Mouse (Mus musculus) fat pad, adult 2 months (tissue): ENCODE data around the gene Kctd17.

Experiments used
- DNase-seq: peaks from one replicate; pipeline ENCODE4 v3.0.0-alpha.2; 2011; ENCODE audit warnings: low read depth, low spot score; ENCODE audit errors: extremely low read depth

Gene Kctd17

DNA sequence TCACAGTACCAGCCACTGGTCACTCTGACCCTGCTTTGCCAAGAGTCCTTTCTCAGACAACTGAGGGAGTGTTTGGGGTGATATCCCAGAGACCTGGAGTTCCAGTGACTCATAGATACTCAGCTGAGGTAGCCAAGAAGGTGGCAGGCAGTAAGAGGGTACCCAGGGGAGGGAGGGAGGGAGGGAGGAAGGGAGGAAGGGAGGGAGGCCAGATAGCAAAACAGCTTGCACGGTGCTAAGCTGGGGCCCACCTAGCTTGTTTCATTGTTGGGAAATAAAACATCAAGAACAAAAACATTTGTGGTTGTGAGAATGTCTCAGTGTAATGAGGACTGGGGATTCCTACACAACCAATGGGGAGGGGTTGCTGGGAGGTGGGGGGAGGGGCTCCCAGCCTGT, 14.6 kb upstream of the Kctd17 start:
- no peak for DNase-seq

DNA sequence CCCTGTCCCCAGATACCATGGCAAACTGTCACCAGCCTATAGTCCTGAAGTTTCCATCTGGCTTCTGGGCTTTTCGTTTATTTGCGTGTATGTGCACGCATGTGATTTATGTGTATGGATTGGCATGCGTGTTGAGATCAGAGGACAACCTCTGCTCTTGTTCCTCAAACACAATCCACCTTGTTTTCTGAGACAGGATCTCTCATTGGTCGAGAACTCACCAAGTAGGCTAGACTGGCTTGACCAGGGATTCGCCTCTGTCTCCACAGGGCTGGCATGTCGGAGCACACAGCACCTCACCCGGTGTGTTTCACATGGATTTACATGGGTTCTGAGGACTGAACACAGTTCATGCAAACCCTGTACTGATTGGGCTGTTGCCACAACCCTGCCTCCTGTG, 14.2 kb upstream of the Kctd17 start:
- DNase-seq, result peak; percentile 95

DNA sequence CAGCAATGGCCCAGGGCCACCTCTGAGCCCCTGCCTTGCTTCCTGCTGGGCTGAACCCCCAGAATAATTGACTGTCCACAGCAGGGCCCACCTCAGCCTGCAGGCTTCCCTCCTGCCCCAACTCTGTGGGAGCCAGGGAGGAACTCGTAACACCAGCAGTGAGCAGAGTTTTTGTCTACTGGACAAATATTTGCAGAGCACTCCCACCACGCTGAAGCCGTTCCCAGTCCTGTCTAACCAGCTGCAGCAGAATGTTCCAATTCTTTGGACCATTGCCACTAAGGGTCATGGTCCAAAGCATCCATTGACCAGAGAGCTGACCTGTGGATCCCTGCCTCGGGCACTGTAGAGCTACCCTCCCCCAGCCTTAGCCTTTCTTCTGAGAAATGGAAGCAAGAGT, 11.4 kb upstream of the Kctd17 start:
- DNase-seq, result no peak

DNA sequence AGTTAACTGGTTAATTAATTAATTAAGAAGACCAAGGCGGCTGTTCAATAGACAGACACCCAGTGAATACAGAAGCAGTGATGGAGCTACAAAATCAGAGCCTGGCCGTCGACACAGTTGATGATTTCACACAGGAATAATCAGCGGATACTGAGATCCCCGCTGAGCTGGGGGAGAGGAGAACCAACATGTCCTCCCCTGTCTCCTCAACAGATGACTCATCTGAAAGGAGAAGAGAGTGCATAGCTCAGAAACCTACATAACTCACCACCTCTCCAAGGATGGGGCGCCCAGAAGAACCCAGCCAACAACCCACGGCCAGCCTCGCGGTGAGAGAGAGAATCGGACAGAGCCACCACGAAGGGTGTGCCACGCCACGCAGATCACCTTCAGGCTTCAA, 8.0 kb upstream of the Kctd17 start:
- DNase-seq, result no peak

DNA sequence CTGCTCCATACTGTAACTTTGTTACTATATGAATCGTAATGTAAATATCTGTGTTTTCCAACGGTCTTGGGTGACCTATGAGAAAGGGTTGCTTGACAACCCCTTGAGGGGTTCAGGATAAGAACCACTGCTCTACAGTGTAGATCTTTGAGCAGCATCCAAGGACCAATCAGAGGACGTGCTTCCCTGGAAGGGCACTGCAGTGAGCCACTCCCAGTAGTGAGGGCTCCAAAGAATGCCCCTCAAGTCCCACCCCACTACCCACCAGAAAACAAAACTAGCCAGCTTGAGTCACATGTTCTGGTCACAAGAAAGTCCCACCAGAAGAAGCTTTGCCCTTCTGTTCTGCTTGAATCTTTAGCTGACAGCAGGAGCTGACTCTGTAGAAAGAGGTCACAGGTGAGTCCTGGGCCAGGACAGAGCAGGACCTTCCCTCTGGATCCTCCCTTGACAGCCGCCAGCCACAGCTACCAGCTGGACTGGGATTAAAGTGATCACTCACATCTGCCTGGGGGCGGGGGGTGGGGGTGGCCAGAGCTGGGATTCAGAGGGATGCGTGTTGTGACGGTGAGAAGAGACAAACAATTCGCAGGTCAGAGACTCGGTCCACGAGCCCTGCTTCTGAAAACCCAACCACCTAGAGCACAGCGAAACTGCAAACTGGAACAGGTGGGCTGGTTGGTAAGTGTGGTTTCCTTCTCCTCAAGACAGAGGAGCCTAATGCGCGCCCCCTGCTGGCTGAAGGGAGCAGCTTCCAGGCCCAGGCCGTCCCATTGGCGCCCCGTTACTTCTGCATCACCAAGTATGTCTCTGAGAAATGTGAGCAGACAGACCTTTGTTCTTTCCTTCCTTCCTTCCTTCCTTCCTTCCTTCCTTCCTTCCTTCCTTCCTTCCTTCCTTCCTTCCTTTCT, 6.1 kb upstream of the Kctd17 start:
- DNase-seq, result no peak

DNA sequence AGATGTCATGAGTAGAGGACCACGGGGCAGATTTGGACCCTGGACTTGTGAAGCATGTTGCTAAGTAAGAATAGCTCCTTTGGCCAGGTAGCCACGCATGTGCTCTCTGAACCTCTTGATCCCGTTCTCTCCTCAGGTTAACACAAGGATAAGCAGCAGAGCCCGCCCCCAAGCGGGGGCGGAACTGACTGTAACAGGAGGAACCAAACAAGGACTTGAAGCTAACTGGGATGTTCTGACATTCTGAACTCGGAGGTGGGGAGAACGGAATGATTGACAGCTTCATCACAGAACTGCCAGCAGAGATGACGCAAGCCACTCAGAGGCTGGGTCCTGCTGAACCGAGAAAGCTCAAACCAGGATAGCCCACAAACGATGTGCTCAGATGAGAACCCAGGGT, 3.9 kb upstream of the Kctd17 start:
- DNase-seq, result no peak

DNA sequence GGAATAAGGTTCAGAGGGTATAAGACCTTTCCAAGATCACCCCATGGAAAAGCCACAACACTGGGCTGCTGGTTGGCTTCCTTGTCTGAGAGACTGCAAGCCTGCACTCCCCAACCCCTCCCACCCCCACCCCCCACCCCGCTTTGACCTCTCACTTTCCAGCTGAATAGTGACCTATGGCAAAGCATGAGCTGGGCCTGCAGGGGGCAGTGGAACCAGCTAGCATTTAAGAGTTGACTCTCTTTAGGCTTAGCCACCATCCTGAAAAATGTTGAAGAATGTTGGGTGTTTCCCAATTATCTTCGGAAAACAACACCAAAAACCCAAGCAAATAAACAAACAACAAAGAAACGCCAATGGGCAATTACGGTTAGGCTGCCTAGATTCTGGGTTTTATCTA, 3.1 kb upstream of the Kctd17 start:
- no peak for DNase-seq

DNA sequence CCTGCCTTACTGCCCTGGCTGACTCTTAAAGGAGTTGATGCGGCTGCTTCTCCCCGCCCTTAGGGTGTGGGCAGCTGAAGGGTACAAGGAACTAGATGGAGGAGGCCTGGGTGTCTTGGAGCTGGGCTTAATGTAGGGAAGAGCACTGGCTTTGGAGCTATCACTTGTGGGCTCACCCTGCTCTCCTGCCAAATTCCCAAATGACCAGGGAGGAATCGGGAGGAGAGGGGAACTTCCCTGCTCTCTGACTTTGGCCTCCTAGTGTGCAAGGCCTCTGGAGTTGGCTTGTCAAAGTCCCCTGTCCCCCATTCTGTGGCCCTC, 735 bp downstream of the Kctd17 start:
- no peak for DNase-seq

DNA sequence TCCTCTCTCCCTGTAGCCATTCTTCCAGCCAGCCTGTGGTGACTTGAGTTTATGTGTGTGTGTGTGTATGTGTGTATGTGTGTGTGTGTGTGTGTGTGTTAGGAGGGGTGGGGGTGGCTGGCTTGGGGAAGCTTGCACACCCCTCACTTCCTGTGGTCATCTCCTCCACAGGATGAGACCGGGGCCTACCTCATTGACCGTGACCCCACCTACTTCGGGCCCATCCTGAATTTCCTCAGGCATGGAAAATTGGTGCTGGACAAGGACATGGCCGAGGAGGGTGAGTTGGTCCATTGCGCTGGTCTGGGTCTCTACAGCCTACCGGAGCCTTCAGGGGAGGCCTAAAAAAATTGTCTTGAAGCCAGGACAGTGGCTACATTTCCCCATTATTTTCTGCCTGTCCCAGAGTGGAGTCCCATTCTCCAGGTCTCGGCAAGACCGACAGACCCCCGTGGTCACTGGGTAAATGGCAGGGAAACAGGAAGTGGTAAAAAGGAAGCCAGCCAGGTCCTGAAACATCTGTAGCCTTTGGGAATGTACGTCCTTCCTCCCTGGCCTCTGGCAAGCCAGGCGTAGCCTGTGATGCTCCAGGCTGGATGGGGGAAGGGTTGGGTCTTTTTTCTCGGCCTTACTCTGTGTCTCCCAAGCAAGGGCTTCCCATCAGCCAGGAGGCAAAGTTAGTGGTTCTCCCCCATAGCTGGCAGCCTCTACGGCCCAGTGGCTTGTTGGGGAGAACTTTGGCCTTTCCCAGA, 1.7 kb downstream of the Kctd17 start:
- no peak for DNase-seq

DNA sequence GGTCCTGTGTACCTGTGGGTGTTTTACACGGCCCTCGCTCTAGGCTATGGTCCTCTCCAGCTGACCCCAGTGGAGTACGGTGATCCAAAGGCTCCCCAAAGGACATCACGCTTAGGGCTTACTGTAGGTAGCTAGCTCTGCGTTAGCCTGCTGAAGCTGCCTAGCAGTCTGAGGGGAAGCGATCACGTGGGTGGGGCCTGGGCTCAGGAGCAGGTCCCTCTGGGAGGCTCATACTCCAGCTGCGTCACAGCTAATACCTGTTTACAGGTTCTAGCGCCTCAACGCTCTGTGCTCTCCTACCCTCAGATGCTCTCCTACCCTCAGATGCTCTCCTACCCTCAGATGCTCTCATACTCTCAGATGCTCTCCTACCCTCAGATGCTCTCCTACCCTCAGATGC, 2.5 kb downstream of the Kctd17 start:
- DNase-seq, result no peak

DNA sequence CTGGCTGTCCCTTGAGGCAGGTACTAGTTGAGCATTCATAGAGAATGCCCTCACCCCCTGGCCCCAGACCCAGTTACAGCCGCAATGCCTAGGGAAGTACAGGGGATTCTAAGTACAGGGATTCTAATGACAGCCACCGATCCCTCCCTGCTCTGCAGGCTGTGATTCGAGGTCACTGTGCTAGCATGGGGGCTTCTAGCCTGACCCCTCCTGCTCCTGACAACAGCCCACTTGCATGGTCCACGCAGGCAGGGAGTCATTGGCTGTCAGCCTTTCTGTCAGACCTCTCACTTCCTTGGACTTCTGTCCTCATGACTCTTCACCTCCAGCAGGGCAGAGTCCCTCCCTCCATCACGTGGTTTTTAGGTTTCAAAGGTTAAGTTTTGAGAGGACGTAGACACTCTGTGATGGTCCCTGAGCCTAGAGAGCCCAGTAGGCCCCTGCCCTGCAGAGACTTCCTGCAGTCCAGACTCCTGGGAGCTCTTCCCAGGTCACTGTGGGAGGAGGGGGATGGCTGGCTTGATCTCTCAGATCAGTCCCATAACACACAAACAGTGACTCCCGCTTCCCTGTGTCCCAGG, 3.3 kb downstream of the Kctd17 start:
- no peak for DNase-seq

DNA sequence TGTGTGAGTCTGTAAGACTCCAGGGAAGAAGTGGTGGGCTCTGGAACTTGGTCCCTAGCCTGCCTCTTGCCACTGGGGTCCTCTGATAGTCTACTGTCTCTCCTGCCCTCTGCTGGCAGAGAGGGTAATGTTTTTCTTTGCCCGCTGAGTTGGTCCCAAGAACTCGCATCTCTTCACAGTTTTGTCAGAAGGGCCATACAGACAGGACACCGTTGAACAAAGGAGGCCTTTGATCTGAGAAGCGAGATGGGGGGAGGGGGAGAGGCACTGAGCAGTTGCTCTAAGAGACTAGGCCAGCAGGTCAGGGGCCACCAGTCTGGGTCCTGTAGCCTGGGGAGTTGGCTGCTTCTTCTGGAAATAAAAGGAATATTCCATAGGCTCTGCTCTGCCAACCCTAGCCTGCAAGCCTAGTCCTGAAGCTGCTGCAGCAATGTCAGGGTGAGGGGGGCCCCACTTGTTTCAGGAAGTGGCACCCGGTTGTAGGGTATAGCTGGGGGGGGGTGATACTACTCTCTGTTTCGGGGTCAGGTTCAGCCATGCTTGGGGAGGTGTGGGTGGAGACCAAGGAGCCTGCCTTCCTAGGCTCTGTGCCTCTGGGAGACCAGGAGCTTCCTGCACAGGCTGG, 6.6 kb downstream of the Kctd17 start:
- no peak for DNase-seq

DNA sequence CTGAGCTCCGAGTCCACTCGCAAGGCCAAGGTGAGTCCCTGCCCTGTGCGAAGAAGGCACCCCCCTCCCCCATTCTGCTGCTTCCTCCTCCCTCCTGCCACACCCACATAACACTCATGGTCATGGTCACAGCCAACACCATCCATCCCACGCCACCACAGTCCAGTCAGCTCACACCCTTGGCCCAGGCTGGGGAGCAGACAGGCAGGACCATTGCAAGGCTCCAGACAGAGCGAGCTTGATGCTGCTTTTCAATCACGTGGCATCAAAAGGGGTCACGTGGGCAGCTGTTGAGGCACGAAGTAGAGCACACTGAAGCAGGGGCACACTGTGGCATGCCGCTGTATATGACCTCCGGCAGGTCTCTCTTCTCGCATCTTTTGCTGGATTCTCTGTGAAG, 7.3 kb downstream of the Kctd17 start:
- no peak for DNase-seq

DNA sequence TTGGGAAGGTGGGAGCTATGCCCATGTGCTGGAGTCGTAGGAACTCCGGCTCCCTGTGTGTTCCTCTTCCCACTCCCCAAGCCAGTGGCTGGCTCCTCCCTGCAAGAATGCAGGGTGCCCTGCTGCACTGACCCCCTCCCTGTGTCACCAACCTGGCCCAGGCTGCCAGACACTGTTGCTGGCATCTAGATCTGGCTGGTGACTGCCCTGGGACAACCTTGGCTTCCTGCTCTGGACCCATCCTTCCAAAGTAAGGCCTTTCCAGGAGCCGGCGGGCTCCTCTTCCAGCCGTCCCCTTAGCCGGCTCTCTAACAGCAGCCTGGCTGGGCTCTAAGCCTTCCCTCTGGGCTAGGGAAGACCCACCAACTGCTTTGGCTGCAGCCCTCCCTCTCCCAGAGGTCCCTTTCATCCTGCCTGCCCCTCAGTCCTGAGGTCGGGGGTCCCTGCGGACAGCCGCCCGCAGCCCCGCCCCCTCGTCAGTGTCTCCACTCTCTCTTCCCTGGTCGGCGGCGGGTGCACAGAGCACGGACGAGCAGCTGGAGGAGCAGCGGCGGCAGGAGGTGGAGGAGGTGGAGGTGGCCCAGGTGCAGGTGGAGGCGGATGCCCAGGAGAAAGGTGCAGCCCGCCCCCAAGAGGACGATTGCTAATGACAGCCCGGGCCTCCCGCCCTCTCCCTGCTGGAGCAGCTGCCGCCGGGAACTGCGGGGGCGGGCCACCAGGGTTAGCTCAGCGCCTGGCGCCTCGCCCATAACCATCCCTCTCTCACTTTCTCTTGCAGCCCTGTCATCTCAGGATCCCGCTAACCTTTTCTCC, 8.2 kb downstream of the Kctd17 start:
- DNase-seq, result no peak

DNA sequence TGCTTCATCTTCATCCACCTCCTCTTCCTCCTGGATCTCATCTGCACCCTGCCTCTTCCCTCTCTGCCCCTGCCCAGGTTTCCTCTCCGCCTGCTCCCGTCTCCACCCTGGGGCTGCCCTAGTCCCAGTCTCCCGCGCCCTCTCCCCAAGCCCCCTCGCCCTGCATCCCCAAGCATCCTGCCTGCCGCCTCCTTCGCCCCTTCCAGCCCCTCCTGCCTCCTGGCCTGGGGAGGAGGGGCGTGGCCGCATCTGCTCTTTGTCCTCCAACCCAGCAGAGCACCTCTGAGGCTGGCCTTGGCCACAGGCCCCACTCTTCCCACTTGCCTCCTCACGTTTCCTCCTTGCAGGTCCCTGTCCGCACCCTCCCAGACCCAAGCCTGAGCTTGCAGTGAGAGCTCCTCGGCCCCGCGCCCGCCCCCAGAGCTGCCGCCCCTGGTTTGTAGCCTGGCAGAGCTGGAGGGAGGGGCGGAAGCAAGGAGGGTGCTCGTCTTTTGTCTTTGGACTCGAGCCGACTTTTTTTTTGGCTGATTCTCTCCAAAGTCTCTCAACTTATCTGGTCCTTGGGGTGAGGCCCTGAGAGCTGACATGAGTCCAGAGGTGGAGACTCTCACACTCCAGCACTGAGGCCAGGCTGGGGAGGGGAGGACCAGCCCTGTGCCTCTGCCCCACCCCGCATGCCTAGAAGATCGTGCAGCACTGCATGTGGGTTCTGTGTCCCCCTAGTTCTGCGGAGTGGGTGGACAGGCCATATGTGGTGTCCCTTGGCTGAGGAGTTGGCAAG, 9.1 kb downstream of the Kctd17 start:
- no peak for DNase-seq

DNA sequence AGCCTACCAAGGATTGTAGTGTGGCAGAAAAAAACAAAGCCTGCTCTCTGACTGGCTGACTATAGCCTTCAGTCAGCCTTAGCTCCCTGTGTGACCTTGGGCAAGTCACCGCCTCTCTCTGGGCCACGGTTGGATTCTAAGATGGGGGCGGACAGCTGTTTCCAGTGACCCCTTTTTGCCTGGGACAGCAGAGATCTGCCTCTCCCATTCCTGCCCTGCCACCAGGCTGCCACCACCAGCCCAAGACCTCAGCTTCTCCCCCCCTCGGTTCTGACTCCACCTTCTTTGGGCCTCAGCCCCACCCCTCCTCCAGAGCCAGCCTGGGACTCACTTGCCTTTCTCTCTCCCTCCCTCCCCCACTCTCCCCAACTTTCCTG, 9.6 kb downstream of the Kctd17 start:
- no peak for DNase-seq

DNA sequence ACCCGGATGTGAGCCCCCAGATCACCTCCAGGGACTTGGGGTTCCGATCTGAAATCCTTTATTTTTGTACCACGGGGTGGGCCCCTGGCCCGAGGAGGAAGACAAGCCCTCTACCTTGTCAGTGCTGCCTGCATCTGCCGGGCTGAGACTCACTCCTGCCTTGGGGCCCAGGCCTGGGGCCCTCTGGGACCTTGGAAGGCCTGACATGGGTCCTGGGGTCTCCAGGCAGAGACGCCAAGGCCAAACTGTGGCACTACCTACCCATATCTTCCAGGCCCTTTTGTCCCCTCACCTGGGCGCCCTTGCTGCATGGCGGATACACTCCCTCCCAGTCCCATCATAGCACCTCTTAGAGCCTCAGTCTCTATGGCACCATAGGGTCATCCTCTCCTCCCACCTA, 10.1 kb downstream of the Kctd17 start:
- no peak for DNase-seq

DNA sequence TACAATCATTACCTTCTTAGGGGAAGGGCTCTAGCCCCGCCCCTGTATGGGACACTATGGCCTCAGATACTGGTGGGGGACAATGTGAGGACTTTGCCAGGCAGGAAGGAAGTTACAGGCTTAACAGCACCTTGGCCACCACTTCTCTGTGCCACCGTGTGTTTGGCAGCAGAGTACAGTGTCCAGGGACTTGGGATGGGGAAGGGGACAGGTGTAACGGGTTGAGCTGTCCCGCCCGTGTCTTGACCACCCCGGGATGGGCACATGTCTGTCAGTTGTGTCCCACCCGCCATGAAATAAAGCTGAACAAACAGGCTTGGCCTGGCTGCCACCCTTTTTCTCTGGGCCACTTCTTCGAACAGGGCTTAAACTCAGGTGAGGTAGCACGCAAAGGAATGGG, 10.6 kb downstream of the Kctd17 start:
- DNase-seq, result no peak

DNA sequence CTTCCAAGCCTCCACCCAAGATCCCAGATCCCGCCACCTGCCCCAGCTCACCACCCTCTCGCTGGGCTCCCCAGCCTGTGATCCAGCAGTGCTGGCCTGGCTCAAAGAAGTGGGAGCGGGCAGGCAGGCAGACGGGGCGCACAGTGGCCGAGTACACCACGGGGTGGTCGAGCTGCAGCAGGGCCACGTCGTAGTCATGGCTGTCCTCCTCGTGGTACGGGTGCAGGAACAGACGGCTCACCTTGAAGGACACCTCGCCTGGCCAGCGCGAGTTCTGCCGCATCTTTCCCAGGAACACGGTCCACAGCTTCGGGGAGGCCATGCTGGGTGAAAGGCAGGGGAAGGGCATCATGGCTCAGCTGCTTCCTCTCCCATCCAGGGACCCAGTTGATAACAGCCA, 13.9 kb downstream of the Kctd17 start:
- DNase-seq, result no peak

DNA sequence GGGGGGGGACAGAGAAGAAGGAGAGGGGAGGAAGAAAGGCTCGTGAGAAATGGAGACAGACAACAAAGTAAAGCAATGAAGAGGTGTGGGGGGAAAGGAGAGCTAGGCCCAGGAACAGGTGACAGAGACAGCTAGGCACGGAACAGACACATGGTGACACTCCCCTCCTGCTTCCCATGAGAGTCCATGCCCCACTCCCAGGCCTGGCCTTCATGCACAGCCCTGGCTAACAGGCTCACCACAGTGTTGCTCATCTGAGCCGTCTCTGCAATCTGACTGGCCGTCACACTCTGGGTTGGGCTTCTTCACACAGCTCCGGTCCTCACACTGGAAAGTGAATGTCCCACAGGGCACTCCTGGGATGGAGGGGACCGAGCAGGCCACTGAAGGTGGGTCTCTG, 15.5 kb downstream of the Kctd17 start:
- DNase-seq, result no peak
